Mouse (Mus musculus) E14TG2a.4 (cell line): Measurements from ENCODE around the gene Gm10553.
"Not testable (repeated sequence)": the region's sequence is repeated elsewhere in the genome, so short reads cannot be mapped to it uniquely, and the experiment has no call there.

Experiments used
- CTCF ChIP-seq: conservative IDR thresholded peaks from 2 replicates; pipeline ENCODE4 v1.5.1; 2014; ENCODE audit warnings: low read length
- NANOG ChIP-seq: IDR thresholded peaks from 2 replicates; pipeline ENCODE4 v1.6.1; 2014; ENCODE audit warnings: borderline replicate concordance, low read length, mixed read lengths

GRCm38 (mm10) chr1:85084803-85085202 lies 15.2 kb upstream of the Gm10553 start:
- not testable (repeated sequence) for TF ChIP-seq CTCF, NANOG
